Mouse (Mus musculus) embryo, embryonic 10 days (tissue): ENCODE measurements around the gene Rps21.
"Not testable (repeated sequence)": the region's sequence is repeated elsewhere in the genome, so short reads cannot be mapped to it uniquely, and the experiment has no call there.

ENCODE experiments used
- DNase-seq: peaks from one replicate; pipeline ENCODE4 v3.0.0-alpha.2; 2015; ENCODE audit warnings: low spot score

The Rps21 gene

DNA sequence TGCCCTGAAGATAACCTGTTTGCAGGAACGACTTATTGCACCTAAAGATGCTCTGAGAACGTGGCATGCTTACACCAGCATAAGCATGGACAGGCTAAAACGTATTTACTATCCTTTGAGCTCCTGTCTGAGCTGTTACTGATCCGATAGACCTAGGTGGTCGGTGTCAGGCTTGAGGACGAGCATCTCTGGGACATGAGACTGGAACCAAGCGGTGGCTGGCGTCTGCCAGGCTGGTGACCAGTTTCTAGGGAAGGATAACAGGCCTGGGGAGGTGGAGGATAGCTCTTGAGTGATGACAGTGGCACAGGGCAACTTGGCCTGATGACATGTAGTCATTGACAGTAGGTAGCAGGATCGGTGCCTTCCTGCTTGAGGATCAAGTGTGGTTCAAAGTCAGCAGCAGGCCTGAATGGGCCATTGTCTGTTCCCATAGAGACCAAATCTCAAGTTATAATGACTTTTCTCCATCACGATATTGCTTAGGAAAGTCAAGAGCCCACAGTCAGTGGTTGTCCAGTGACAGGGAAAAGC lies 1.8 kb downstream of the Rps21 start:
- DNase-seq = not testable (repeated sequence)

DNA sequence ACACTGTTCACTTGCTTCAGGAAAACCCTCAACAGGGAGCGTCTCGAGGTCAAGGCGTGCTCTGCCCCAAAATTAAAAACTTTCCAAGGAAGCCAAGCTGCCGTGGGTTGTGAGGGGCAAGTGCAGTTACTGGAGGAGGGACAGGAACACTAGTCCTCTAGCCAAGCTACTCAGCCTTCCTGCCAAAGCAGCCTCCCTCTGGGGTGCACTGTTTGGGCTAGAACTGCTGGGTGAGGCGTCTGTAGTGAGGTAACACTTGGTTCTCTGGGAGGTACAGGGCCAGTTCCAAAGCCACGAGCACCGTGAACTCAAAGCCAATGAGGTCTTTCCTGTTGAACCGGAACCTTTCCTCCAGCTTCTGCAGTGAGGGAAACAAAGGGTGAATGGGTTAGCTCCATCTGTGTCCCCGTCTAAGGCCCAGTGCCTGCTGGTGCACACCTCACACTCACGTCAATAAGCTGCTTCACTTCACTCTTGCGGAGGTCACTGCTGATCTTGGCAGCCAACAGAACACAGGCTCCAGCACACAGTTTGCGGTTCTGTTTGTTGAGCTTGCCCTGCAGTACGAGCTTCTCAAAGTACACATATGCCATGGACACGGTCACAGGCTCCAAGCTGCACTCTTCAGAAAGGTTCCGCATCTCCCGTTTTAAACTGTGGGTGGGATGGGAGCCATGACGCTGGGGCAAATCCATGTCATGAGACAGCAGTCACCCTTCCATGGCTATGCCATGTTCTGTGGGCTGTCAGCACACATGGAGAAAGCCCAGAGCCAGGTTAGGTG lies 2.8 kb downstream of the Rps21 start:
- DNase-seq = not testable (repeated sequence)

DNA sequence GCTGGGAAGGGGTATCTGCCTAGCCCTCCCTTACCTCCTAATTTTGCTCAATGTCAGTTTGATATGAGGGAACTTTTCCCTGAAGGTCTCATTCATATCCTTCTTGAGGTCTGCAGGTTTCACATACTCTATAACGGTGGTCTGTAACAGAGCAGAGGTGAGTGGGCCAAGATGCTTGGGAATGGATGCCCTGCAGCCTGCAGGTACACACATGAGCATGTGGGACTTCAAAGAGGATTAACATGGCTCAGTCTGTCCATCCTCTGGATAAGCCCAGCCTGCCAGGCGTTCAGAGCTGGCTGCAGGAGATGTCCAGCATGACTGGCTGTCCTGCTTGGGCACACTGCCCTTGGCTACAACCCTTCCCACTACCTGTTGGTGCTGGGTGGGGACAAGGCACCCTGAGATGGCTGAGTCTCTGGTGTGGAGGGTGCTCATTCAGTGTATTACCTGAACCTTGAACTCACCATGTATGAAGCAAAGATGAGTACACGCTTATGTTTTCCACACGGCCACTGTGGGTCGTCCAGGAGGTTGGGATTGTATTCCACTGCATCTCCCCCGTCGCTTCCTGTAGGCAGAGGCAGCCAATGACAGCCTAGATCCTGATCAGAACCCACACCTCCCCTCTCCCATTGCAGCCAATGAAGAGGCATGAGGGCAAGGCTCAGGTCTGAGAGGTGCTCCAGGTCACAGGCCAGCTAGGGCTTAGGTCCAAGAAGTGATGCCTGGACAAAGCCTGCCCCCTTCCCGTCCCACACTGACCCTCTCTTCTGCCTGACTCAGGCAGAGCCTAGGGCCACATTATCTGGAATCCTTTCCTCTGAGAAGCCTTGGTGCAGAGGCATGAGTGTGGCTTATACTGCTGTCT lies 3.7 kb downstream of the Rps21 start:
- no peak for DNase-seq

DNA sequence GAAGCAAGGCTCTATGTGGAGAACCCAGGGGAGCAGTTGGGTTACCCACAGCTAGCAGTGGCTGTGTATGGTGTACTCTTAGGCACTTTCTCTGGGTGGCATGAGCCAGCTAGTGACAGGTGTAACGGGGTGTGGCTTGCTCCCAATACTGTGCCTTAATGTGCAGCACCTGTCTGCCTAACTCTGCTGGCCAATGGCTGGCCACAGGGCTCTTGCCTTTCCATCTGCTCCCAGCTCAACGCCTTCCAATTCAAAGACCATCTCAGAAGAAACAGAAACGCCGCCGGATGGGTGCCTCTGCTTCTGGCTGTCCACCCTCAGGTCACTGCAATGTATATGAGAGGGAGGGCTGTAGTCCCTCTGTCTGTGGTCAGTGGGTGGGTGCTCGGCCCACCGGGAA lies 4.7 kb downstream of the Rps21 start:
- no peak for DNase-seq

DNA sequence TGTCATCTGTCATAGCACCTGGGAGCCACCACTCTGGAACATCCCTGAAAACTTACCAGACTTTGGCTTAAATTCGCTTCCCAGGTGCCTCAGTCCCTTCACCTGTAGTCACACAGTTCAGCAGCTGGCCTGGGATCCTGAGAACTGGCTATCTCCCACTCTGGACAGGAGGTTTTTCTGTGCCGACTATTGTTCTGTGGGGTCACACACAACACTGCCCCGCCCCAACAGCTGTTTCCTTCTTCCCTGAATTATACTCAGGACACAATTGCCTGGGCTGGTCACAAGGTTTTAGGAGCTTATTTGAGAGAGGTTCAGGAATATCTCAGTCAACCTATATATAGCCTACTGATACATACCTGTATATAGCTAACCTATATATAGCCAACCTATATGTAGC lies 5.3 kb downstream of the Rps21 start:
- DNase-seq = no peak

DNA sequence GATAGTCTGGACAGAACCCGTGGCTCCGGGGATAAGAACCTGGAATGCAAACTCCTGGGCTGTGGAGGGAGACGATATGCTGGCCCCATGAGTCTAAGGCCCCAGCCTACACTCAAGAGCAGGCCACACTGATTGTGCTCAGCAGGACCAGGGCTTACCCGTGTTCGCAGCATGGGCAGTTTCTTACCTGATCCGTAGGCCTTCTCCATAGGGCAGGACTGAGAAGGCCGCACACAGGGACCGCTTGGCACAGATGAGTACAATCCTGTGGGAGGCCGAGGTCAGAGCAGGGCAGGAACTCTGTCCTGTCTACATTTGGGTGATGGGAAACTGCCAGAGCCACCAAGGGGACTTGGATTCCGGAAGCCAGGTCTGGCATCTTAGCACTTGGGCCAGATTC lies 5.7 kb downstream of the Rps21 start:
- DNase-seq = no peak

DNA sequence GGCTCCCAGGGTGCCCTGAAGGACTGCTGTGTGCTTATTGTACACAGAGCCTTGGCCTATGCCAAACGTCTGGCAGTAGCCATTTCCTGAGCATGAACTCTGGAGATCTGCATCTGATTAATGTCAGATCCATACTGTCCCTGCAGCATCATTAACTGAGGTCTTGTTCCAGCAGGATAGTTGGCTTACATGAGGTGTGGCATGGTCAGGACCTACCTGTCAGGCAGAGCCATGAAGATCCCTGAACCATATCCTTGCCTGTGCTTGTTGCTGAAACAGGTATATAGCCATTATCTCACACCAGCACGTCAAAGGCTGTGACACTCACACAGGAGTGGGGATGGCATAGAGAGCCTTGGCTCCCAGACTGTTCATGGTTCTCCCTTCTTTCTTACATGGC lies 10.8 kb downstream of the Rps21 start:
- no peak for DNase-seq

DNA sequence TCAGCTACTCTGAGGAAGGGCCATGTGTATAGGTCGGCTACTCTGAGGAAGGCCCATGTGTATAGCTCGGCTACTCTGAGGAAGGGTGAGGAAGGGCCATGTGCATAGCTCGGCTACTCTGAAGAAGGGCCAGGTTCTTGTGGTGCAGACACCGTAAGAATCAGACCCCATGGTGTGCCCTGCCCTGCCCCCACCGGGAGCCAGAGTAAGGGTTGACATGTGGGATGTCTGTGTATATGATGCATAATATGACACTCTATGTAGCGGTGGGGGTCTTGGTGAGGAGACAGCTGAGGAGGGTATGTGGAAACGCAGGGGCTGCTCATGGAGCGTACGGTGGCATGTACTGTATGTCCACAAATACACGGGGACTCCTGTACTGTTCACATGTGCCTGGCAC lies 12.2 kb downstream of the Rps21 start:
- no peak for DNase-seq

DNA sequence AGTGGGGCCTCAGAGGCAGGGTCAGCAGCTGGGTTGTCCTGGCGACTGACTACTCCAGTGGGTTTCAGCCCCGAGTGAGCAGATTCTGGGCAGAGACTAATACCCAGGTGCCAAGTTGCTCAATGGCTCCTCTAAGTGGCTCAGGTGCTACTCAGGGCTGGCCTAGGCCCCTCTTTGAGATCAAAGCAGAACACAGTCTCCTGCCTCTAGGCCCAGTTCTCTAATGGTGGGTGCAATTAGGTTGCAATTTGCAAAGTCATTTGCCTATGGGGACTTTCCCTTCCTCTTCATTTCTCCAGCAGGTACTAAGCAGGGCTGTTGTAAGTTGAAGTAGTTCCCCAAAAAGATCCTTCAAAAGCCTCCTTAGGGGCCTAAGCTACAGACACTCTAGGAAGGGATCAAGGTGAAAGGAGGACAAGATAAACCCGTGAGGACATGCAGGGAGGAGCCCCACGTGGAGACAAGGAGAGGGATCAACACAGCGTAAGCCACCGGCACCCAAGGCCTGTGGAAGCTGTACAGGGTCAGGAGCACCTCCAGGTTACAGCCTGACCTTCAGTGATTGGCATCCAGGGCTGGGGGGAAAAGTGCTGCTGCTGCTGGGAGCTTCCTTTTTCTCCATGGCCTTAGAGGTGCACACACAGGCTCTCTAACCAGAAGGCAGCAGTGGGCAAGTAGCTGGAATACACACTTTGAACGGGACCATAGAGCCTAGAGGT lies 13.5 kb downstream of the Rps21 start:
- DNase-seq = no peak

DNA sequence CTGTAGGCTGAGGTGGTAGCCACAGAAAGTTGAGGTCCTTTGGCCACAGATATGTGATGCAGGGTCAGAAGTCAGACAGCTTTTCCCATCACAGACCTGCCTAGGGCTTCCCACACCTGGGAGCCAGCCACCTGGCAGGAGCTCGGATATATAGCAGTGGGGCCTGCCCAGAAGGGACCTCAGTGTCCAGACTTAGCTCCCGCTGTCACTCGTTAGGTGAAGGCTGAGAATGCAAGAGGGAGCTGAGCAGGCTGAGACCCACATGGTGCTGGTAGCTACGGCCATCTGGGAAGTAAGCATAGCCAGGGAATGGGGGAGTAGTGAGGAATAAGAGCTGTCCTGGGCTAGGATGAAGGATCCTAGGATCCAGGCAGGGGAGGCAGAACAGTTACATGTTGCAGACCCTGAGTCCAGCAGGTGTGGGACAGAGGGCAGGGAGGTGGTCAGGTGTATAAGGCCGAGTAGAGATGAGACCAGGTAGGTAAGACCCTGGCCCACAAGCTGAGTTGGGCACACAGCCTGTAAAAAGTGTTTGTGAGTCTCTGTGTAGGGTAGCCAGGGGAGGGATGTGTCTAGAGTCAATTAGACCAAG lies 14.7 kb downstream of the Rps21 start:
- DNase-seq = no peak

DNA sequence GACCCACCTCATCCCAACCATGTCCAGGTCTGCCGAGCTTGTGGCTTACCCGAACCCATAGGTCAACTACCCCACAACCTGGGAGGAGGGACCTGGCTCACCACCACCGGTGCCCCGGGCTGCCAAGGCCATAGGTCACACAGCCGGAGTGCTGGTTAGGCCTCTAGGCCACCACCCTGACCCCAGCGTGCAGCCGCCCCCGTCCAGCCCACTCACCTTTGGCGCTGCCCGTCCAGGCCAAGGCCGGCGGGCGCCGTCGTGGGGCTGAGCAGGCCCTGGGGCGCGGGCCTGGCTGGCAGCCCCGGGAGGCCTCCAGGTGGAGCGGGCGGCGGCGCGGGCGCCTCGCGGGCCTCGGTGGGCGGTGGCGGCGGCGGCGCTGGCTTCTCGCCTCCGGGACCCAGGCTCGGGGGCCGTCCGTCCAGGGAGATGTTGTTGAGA lies 15.7 kb downstream of the Rps21 start:
- no peak for DNase-seq

DNA sequence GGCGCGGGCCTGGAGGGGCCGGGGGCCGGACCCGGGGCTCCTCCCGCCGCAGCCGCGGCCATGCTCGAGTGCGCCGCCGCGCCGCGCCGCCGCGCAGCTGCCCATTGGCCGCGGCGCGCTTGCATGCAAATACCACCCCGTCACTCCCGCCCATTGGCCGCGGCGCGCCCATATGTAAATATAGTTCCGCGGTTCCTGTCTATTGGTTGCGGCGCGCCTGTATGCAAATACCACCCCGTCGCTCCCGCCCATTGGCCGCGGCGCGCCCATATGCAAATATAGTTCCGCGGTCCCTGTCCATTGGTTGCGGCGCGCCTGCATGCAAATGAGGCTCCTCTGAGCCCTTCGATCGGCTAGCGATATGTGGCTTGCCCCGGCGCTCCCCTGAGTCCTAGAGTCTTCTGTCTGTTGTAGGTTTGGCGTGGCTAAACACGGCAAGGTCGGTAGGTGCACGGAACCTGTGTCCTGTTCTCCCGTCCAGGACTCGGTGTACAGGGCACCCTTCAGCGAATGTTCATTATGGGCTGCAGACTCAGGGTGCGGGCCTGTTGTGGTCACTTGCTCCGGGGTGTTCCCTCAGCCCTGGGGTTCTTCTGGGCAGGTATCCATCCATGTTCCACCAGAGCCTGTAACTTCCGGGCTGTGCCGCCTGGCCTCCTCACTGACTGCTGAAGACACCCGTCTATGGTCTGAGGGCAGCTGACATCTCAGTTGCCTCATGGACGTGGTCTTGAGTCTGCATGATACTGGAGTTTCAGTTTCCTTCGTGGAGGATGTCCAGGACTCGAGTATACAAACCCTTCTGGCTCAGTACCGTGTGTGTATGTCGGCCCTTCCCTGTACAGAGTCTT lies 16.4 kb downstream of the Rps21 start, which contains the start of gene Cables2:
Gene Cables2 (minus strand): TSS at position 103 of the 851 bp plus-strand sequence.
- DNase-seq = peak; percentile 98

DNA sequence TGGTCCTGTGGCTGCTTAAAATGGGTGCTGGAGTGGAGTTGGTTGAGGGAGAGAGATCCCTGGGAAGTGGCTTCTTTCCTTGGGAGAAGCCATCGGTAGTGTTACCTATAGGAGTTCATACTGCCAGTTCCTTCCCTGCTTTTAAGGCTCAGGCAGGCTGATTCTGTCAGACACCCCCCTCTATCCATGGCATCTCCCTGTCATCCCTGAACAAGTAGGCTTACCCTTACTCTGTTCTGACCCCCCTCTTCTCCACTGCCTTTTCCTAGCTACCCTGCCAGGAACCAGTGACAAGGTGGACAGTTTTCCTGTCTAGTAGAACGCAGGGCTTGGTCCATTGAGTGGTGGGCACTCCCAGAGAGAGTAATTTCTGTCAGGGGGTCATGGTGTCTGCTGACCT lies 17.3 kb downstream of the Rps21 start:
- no peak for DNase-seq

DNA sequence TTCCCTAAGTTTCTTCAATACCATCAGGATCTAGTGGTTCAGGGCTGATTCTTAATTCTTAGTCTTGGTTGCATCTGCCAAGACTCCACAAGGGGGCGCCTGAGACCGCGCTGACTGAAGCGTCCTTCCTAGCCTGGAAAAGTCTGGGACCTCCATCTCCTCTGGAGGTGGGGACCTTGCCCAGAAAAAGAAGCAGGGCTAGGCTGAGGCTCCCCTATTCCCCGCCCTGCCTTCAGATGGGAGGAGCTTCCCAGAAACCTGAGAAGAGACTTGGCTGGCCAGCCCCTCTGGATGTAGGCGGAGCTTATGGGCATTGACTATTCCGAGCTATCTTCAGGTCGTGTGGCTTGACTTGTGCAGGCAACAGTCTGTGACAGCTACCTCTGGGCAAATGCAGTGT lies 18.7 kb downstream of the Rps21 start:
- DNase-seq = peak; percentile 92

DNA sequence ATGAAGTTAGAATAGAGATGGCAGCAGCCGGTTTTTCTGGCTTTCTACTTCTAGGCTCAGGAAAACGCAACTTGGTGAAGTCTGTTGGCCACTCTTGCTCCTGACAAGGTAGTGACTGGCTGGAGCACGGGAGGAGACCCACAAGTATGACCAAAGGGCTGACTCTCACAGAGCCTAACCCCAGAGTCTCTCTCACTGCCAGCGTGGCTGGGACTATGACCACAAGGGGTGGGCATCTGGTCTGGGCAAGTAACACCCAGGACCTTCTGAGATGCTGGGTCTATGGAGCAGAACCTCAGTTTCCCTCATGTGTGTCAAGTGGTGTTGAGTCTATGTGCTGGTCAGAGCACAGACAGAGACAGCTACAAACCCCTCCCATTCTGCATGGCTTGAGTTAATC lies 19.2 kb downstream of the Rps21 start:
- DNase-seq = no peak

DNA sequence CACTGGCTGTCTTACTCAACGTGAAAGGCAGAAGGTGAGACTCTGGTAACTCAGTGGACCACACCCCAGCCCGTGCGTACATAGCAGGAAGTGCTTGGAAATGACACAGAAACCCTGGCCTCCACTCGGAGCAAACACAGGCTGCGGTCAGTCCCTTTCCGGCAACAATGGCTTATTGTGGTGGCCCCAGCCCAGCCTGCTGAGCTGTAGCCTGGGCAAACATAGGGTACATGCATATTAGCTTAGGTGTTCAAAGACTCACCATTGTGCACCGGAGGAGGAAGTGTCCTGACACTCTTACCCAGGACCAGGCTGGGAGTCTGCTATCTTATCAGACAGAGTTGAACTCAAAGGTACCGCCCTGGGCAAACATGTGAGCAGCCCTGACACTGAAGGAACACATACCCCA lies 19.7 kb downstream of the Rps21 start:
- DNase-seq = no peak

DNA sequence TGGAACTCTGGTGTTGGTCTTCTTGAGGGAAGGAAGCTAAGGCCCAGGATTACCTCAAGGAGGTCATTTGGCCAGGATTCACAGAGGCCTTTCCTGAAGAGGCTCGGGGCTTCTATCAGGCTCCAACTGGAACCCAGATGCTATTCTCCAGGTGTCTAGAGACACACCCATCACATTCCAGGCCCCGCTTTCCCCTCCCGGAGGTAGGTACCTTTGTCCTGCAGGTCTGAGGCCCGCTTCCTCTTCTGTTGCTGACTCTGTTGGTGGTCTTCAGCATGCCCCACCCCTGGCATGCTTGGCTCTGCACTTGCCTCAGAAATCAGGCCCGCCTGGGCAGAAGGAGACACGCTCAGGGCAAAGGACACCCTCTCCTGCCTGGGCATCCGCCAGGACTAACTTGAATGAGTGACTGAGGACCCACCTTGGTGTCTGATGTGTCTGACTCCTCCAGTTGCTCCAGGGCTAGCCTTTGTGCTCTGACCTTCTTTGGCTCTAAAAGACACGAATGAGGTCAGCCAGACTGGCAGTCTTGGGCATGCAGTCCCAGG lies 20.7 kb downstream of the Rps21 start:
- DNase-seq = no peak

DNA sequence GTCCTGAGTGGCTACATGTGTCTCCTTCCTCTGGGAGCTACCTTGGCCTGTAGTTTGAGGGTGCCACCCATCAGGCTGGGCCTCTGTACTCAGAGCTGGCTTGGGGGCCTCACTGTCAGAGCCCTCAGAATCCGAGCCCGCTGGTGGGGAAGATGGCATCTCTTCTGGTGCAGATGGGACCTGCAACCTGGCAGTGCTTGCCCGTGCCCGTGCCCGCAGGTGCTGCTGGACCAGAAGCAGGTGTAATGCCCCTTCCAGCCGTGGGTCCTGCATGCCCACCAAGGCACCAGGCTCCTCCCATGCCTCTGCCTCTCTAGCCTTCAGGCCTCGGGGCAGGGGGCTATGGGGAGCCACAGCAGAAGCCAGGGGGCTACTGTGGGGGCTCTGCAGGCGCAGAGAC lies 22.1 kb downstream of the Rps21 start:
- DNase-seq = no peak

DNA sequence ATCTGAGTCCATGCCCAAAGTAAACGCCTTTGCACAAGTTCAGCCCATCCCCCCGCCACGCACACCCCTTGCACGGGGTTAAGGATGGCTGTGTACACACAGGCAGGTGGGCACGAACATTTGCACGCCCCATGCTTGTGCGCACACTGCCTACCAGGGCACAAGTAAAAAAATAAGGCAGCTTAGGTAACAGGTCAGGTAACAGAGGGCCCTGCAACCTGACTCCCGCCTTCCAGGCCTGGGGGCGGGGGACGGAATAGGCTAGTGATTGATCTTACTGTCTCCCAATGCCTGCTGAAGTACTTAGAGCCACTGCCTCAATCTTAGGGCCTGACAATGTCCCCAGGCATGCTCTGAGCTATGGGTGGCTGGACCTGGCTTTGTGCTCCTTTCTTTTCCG lies 31.8 kb downstream of the Rps21 start:
- DNase-seq = peak; percentile 49

DNA sequence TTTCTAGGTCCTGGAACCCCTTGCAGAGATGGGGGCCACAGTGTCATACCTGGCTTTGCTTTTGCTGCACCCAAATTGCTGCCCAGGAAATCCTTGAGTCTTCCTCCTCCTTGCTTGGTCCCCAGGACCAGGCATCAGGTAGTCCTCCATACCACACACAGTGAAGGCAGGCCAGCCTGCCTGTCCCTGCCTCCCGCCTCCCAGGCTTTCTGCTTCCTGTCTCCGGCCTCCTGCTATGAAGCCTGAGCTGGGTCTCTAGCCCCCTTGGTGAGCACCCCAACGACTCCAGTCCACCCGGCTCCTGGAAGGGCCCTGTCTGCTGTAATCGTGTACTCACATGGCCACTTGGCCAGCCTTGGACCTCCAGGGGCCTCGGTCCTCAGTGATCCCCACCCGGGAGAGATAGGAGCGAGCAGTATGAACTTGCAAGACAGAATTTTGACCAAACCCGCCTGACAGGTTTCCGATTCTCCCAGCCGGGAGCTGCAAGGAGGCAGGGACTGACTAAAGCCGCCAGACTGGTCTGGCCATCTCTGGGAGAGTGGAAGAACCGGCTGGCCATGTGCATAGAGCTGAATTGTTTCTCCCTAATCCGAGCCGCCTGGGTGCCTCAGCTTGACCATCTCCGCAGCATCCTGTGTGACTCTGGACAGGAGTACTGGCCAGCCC lies 32.4 kb downstream of the Rps21 start, which contains the start of gene Rbbp8nl:
Gene Rbbp8nl (minus strand): TSS at position 440 of the 669 bp plus-strand sequence.
- DNase-seq = peak; percentile 59
